Mouse (Mus musculus) C2C12 (cell line): ENCODE results near the gene Lyrm4.

ENCODE experiments used
- CEBPB ChIP-seq: IDR thresholded peaks from one replicate; pipeline ENCODE4 v1.6.1; 2011; ENCODE audit warnings: low read depth, mild to moderate bottlenecking, control low read depth, moderate library complexity
- CTCF ChIP-seq: IDR thresholded peaks from one replicate; pipeline ENCODE4 v1.5.1; 2011; ENCODE audit not compliant: control insufficient read depth, insufficient read depth, insufficient read length
- FOSL1 ChIP-seq: IDR thresholded peaks from one replicate; pipeline ENCODE4 v1.8.0; 2011; ENCODE audit warnings: mild to moderate bottlenecking, low read length; ENCODE audit not compliant: poor library complexity, insufficient read depth, severe bottlenecking
- MAX ChIP-seq: IDR thresholded peaks from one replicate; pipeline ENCODE4 v1.6.1; 2011; ENCODE audit warnings: mild to moderate bottlenecking, control low read depth
- MYOD1 ChIP-seq: IDR thresholded peaks from one replicate; pipeline ENCODE4 v1.6.1; 2011; ENCODE audit warnings: low read depth; ENCODE audit not compliant: control insufficient read depth, insufficient read length
- MYOG ChIP-seq: IDR thresholded peaks from one replicate; pipeline ENCODE4 v1.6.1; 2011; ENCODE audit not compliant: control insufficient read depth, insufficient read length; ENCODE audit errors: extremely low read depth
- USF1 ChIP-seq: IDR thresholded peaks from one replicate; pipeline ENCODE4 v1.6.1; 2011; ENCODE audit warnings: low read depth, mild to moderate bottlenecking, control low read depth, moderate library complexity

GRCm38 (mm10) chr13:35958539-35958938 lies 158.8 kb downstream of the Lyrm4 start, which contains the start of gene Ppp1r3g:
- no peak for TF ChIP-seq MAX
- no peak for TF ChIP-seq USF1
- TF ChIP-seq CTCF: no peak
- no peak for TF ChIP-seq MYOG
- no peak for TF ChIP-seq CEBPB
- TF ChIP-seq MYOD1: no peak
- no peak for TF ChIP-seq FOSL1
